Mouse (Mus musculus) liver, embryonic 14.5 days (tissue): ENCODE measurements around the gene Fam168a.

Experiments used
- CTCF ChIP-seq: IDR thresholded peaks from 2 replicates; pipeline ENCODE4 v1.5.1; 2016; ENCODE audit warnings: antibody characterized with exemption, low read depth, control low read depth
- EP300 ChIP-seq: IDR thresholded peaks from 2 replicates; pipeline ENCODE4 v1.6.1; 2016; ENCODE audit warnings: antibody characterized with exemption, low read depth

DNA sequence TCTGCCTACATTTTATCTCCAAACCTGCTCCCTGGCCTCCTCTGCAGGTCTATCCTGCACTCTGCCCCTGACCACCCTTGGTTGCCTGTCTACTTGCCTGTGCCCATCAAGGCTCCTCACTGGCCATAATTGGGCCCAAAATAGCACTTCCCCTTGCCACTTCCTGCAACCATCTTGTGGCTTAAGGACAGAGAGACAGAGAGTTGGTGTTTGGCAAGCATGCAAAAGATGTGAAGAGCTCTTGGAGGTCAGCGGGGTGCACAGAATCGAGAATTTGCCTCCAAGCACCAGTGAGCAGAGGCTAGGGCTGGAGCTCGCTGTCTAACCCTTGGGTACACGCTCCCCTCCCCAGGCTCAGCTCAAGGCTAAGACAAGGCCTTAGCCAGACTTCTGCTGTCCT is 162.1 kb downstream of the Fam168a start:
- TF ChIP-seq CTCF, result 0 out of 2 replicates have a peak, but pooled peaks have one; percentile 7
- TF ChIP-seq EP300, result no peak
